Mouse (Mus musculus): Measurements from ENCODE around the gene Iqgap2. TPM values are rescaled to one million over a fixed set of nuclear protein-coding genes. Genes with fewer than 3 reads are reported as not detected.

The Iqgap2 gene
- total and polyA plus RNA-seq, 3 experiments, result 0.08 to 0.14 (median 0.11) TPM

- H3K36me3 ChIP-seq (replicated peaks in 1 of 2; ENCODE audit: control insufficient read depth in 1 of 2, insufficient read depth in 1 of 2, low read length in 1 of 2), result no peaks in the 10 kb centered on the region
- no peak overlapping the region for H3K4me3 ChIP-seq (replicated peaks in 1 of 3; ENCODE audit: low read depth in 2 of 3, low read length in 2 of 3, poor library complexity in 1 of 3)
- no peak overlapping the region for H3K9ac ChIP-seq (ENCODE audit: insufficient read depth, low read depth)
- no peak overlapping the region for H3K27ac ChIP-seq (ENCODE audit: insufficient read depth, low read depth)
- H3K9me3 ChIP-seq (replicated peaks; ENCODE audit: low read length), result no peaks in the 10 kb centered on the region
- no peaks in the 10 kb centered on the region for H3K79me2 ChIP-seq (replicated peaks; ENCODE audit: control insufficient read depth, extremely low read depth, insufficient read depth, poor library complexity, severe bottlenecking)
- H3K4me1 ChIP-seq (ENCODE audit: control insufficient read depth in 1 of 2, insufficient read depth in 2 of 2), result peaks cover 7 to 20% of the 10 kb centered on the region in 2 experiments; a peak in 3 of 4 replicates
- TF ChIP-seq TBP (conservative IDR thresholded peaks at IDR 0.05; ENCODE audit: low read depth, low read length), result no peak
- no peak for TF ChIP-seq PAX5 (IDR thresholded peaks at IDR 0.05; ENCODE audit: low read length)
- no peak for TF ChIP-seq MAZ (IDR thresholded peaks at IDR 0.05; ENCODE audit: low read depth, low read length)
- TF ChIP-seq POLR2AphosphoS2 (IDR thresholded peaks at IDR 0.05; ENCODE audit: low read depth, low read length), result no peak
- no peak for TF ChIP-seq USF2 (conservative IDR thresholded peaks at IDR 0.05; ENCODE audit: low read depth, low read length)
- no peak for TF ChIP-seq EP300 (IDR thresholded peaks at IDR 0.05; ENCODE audit: low read length)
- no peak for TF ChIP-seq ZNF384 (IDR thresholded peaks at IDR 0.05; ENCODE audit: low read depth, low read length)
- TF ChIP-seq ZKSCAN1 (IDR thresholded peaks at IDR 0.05; ENCODE audit: borderline replicate concordance, low read depth, low read length), result no peak
- TF ChIP-seq KAT2A (IDR thresholded peaks at IDR 0.05; ENCODE audit: insufficient replicate concordance, low read length), result no peak
- TF ChIP-seq MYC (IDR thresholded peaks at IDR 0.05; ENCODE audit: low read depth, low read length), result no peak
- no peak for TF ChIP-seq CHD2 (IDR thresholded peaks at IDR 0.05; ENCODE audit: low read length)
- no peak for TF ChIP-seq NRF1 (IDR thresholded peaks at IDR 0.05; ENCODE audit: low read depth, low read length)
- DNase-seq (ENCODE audit: extremely low read depth), result no peak
- in situ Hi-C loops (cut with MboI; ENCODE audit: low pct_ligation_motif_present, low pct_unique_long_range_greater_than_20kb, low sequenced_read_pairs) (no loop called here), dilution Hi-C loops (cut with MboI; ENCODE audit: extremely low pct_ligation_motif_present, extremely low pct_unique_long_range_greater_than_20kb, low sequenced_read_pairs) (no loop called here)
- no peak overlapping the region for H3K4me2 ChIP-seq (ENCODE audit: insufficient read depth, low read depth, poor library complexity, severe bottlenecking)
- H3K27me3 ChIP-seq (replicated peaks), result peaks cover 1% of the 10 kb centered on the region
Observed at GRCm38 (mm10) chr13:95684656-95685244, 207.0 kb downstream of the Iqgap2 start.

- no peak overlapping the region for H3K4me2 ChIP-seq (ENCODE audit: insufficient read depth, low read depth, poor library complexity, severe bottlenecking)
- no peak overlapping the region for H3K27ac ChIP-seq (ENCODE audit: insufficient read depth, low read depth)
- DNase-seq (ENCODE audit: extremely low read depth), result no peak
- no peak overlapping the region for H3K9ac ChIP-seq (ENCODE audit: insufficient read depth, low read depth)
- peaks cover 1% of the 10 kb centered on the region for H3K27me3 ChIP-seq (replicated peaks)
- H3K4me3 ChIP-seq (replicated peaks in 1 of 3; ENCODE audit: low read depth in 2 of 3, low read length in 2 of 3, poor library complexity in 1 of 3), result no peak overlapping the region
- no peaks in the 10 kb centered on the region for H3K36me3 ChIP-seq (replicated peaks in 1 of 2; ENCODE audit: control insufficient read depth in 1 of 2, insufficient read depth in 1 of 2, low read length in 1 of 2)
- TF ChIP-seq JUN (IDR thresholded peaks at IDR 0.05; ENCODE audit: insufficient read depth, low read depth, low read length) (no peak), EP300 (IDR thresholded peaks at IDR 0.05; ENCODE audit: low read length) (no peak), BHLHE40 (IDR thresholded peaks at IDR 0.05; ENCODE audit: low read depth, low read length) (no peak), RCOR1 (conservative IDR thresholded peaks at IDR 0.05; ENCODE audit: low read depth, low read length) (no peak), ELF1 (IDR thresholded peaks at IDR 0.05; ENCODE audit: low read depth, low read length) (no peak), JUND (conservative IDR thresholded peaks at IDR 0.05; ENCODE audit: low read depth, low read length) (no peak), IRF4 (IDR thresholded peaks at IDR 0.05; ENCODE audit: low read depth, low read length) (no peak), PAX5 (IDR thresholded peaks at IDR 0.05; ENCODE audit: low read length) (no peak), ETS1 (conservative IDR thresholded peaks at IDR 0.05; ENCODE audit: low read depth, low read length) (no peak), CTCF (conservative IDR thresholded peaks at IDR 0.05 in 1 of 2, IDR thresholded peaks at IDR 0.05 in 1 of 2; ENCODE audit: low read depth in 2 of 2, low read length in 2 of 2) (no peak), TBP (conservative IDR thresholded peaks at IDR 0.05; ENCODE audit: low read depth, low read length) (no peak), USF2 (conservative IDR thresholded peaks at IDR 0.05; ENCODE audit: low read depth, low read length) (no peak), SMC3 (IDR thresholded peaks at IDR 0.05; ENCODE audit: low read depth, low read length) (no peak), MAX (IDR thresholded peaks at IDR 0.05; ENCODE audit: low read length) (no peak), KAT2A (IDR thresholded peaks at IDR 0.05; ENCODE audit: insufficient replicate concordance, low read length) (no peak), MEF2A (IDR thresholded peaks at IDR 0.05; ENCODE audit: borderline replicate concordance, low read depth, low read length) (no peak), ZMIZ1 (IDR thresholded peaks at IDR 0.05; ENCODE audit: low read depth, low read length) (no peak)
- in situ Hi-C loops (cut with MboI; ENCODE audit: low pct_ligation_motif_present, low pct_unique_long_range_greater_than_20kb, low sequenced_read_pairs) (no loop called here), dilution Hi-C loops (cut with MboI; ENCODE audit: extremely low pct_ligation_motif_present, extremely low pct_unique_long_range_greater_than_20kb, low sequenced_read_pairs) (no loop called here)
- no peaks in the 10 kb centered on the region for H3K79me2 ChIP-seq (replicated peaks; ENCODE audit: control insufficient read depth, extremely low read depth, insufficient read depth, poor library complexity, severe bottlenecking)
- no peaks in the 10 kb centered on the region for H3K9me3 ChIP-seq (replicated peaks; ENCODE audit: low read length)
- peaks cover 4 to 16% of the 10 kb centered on the region in 2 experiments; a peak in 3 of 4 replicates for H3K4me1 ChIP-seq (ENCODE audit: control insufficient read depth in 1 of 2, insufficient read depth in 2 of 2)
Observed at GRCm38 (mm10) chr13:95679491-95679941, 212.2 kb downstream of the Iqgap2 start.
